Mouse (Mus musculus): ENCODE measurements around the gene Nt5c3b. TPM values are rescaled to one million over a fixed set of nuclear protein-coding genes. Genes with fewer than 3 reads are reported as not detected.

Gene Nt5c3b
- total RNA-seq (2014; rRNA removed) (63.0 and 80.5 TPM in 2 replicates), polyA plus RNA-seq (2015; fragmentation: Nextera tagmentation; extraction: Ambion mirVana) (113 and 118 TPM in 2 replicates)

DNA sequence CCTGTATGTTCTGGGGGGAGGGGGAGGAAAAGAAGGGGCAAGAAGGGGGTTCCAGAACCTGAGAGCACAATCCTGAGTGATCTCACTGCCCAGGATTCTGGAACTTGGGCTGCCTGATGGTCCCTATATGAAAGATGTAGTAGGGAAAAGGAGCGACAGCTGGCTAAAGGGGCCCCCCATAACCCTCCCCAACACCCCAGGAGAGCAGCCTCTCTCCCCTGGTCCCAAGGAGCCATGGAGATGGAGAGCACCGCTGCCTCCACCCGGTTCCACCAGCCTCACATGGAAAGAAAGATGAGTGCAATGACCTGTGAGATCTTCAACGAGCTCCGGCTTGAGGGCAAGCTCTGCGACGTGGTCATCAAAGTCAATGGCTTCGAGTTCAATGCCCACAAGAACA is at the start of gene Nt5c3b, which contains the start of gene Klhl10:
Gene Nt5c3b (minus strand): TSS at position 12 of the 400 bp plus-strand sequence.
Gene Klhl10 (plus strand): TSS at position 121 of the 400 bp plus-strand sequence.
- peak within 1 kb of the TSS; percentile 77 for H3K27ac ChIP-seq (ENCODE audit: low read depth, low read length)
- peak within 1 kb of the TSS; percentile 85 for H3K4me3 ChIP-seq (ENCODE audit: low read depth, low read length)
- peaks cover 7% of the 10 kb centered on the region for H3K4me1 ChIP-seq (ENCODE audit: insufficient read depth)
- ATAC-seq: no peak
- no peaks in the 10 kb centered on the region for H3K27me3 ChIP-seq (ENCODE audit: insufficient read depth, low read length)
- no peaks in the 10 kb centered on the region for H3K9me3 ChIP-seq (ENCODE audit: low read length)
- TF ChIP-seq CTCF (IDR thresholded peaks at IDR 0.05; ENCODE audit: low read depth): no peak
- H3K9ac ChIP-seq: peak within 1 kb of the TSS; percentile 95
- WGBS: 89% methylated on average over 8 of the region's 8 CpGs
- peak within 1 kb of the TSS; percentile 83 for H3K4me2 ChIP-seq (ENCODE audit: low read depth)
- peaks cover 7% of the 10 kb centered on the region; the same call in 1 of the 2 replicates for H3K36me3 ChIP-seq (ENCODE audit: insufficient read depth)
- DNase-seq: no peak

DNA sequence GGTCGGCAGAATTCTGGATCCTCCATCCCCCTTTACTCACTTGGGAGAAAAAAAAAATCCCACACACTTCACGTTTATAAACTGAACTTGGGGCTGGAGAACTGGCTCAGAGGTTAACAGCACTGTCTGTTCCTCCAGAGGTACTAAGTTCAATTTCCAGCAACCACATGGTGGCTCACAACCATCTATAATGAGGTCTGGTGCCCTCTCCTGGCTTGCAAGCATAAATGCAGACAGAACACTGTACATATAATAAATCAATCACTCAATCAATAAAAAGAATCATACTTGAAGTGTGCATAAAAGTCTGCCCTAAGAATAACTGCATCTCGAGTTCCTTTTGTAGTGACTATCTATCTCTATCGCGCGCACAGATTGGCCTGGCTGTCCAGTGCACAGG is 49.3 kb upstream of the Nt5c3b start:
- H3K27ac ChIP-seq (ENCODE audit: low read depth, low read length): no peak overlapping the region
- H3K9me3 ChIP-seq (ENCODE audit: low read length): no peaks in the 10 kb centered on the region
- H3K4me1 ChIP-seq (ENCODE audit: insufficient read depth): no peaks in the 10 kb centered on the region
- H3K4me3 ChIP-seq (ENCODE audit: low read depth, low read length): no peak overlapping the region
- H3K36me3 ChIP-seq (ENCODE audit: insufficient read depth): peaks cover 87% of the 10 kb centered on the region
- H3K4me2 ChIP-seq (ENCODE audit: low read depth): no peak overlapping the region
- TF ChIP-seq CTCF (IDR thresholded peaks at IDR 0.05; ENCODE audit: low read depth): peak; percentile 60
- ATAC-seq: no peak
- DNase-seq: peak; percentile 31
- H3K9ac ChIP-seq: no peak overlapping the region
- H3K27me3 ChIP-seq (ENCODE audit: insufficient read depth, low read length): no peaks in the 10 kb centered on the region
- WGBS: 89% methylated on average over 6 of the region's 6 CpGs

DNA sequence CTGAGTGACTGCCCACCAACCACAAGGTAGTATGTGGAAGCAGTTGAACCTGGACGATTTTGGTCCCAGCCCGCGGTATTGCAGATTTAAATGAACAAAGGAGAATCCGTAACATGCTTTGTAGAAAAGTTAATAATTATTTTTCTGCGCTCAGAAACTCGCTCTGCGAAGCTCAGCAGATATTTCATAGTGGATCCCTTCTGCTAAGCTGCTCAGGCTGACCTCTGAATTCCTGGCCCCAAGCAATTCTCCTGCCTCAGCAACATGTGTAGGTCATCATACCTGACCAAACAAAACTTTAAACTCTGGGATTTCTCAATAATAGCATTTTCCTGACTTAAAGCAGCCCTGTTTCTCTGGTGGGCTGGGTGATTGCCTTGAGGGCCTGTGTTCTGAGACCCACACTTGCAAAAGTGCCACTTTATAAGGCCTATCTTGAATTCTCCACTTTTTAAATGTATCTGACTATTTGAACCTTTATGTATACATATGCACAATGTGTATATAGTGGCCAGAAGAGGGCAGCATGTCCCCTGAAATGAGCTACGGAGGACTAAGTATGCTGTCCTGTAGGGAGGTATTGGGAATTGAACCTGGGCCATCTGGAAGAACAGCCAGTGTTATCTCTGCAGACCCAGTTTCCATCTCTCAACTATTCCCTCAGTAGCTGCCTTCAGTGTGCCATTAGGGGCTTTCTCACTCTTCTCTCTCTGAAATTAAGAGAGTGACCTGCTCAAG is 44.4 kb upstream of the Nt5c3b start:
- peak; percentile 57 for TF ChIP-seq CTCF (IDR thresholded peaks at IDR 0.05; ENCODE audit: low read depth)

GRCm38 (mm10) chr11:100484461-100484860 is 42.9 kb upstream of the Nt5c3b start:
- Histone ChIP-seq H3K9ac (no peak overlapping the region), H3K27me3 (ENCODE audit: insufficient read depth, low read length) (no peaks in the 10 kb centered on the region), H3K4me3 (ENCODE audit: low read depth, low read length) (no peak overlapping the region), H3K4me1 (ENCODE audit: insufficient read depth) (no peaks in the 10 kb centered on the region), H3K9me3 (ENCODE audit: low read length) (no peaks in the 10 kb centered on the region), H3K4me2 (ENCODE audit: low read depth) (no peak overlapping the region), H3K36me3 (ENCODE audit: insufficient read depth) (peaks cover 88% of the 10 kb centered on the region), H3K27ac (ENCODE audit: low read depth, low read length) (no peak overlapping the region)
- ATAC-seq (no peak), DNase-seq (no peak)
- 93% methylated on average over 3 of the region's 3 CpGs for WGBS
- TF ChIP-seq CTCF (IDR thresholded peaks at IDR 0.05; ENCODE audit: low read depth): no peak

More for the DNA sequence above, 44.4 kb upstream of the Nt5c3b start:
- H3K27ac ChIP-seq (ENCODE audit: low read depth, low read length): no peak overlapping the region
- no peak overlapping the region for H3K9ac ChIP-seq
- H3K4me1 ChIP-seq (ENCODE audit: insufficient read depth): no peaks in the 10 kb centered on the region
- no peak overlapping the region for H3K4me3 ChIP-seq (ENCODE audit: low read depth, low read length)
- 85% methylated on average over 8 of the region's 8 CpGs for WGBS
- H3K36me3 ChIP-seq (ENCODE audit: insufficient read depth): peaks cover 89% of the 10 kb centered on the region
- no peaks in the 10 kb centered on the region for H3K27me3 ChIP-seq (ENCODE audit: insufficient read depth, low read length)
- no peaks in the 10 kb centered on the region for H3K9me3 ChIP-seq (ENCODE audit: low read length)
- ATAC-seq: no peak
- DNase-seq: peak; percentile 60
- no peak overlapping the region for H3K4me2 ChIP-seq (ENCODE audit: low read depth)

- Histone ChIP-seq H3K27me3 (ENCODE audit: insufficient read depth, low read length) (no peaks in the 10 kb centered on the region), H3K9ac (no peak overlapping the region), H3K4me3 (ENCODE audit: low read depth, low read length) (no peak overlapping the region), H3K4me2 (ENCODE audit: low read depth) (no peak overlapping the region), H3K27ac (ENCODE audit: low read depth, low read length) (no peak overlapping the region), H3K36me3 (ENCODE audit: insufficient read depth) (peaks cover 82% of the 10 kb centered on the region), H3K9me3 (ENCODE audit: low read length) (no peaks in the 10 kb centered on the region), H3K4me1 (ENCODE audit: insufficient read depth) (no peaks in the 10 kb centered on the region)
- no peak for DNase-seq
- WGBS: 94% methylated on average over 7 of the region's 7 CpGs
- no peak for ATAC-seq
- TF ChIP-seq CTCF (IDR thresholded peaks at IDR 0.05; ENCODE audit: low read depth): no peak
Observed at GRCm38 (mm10) chr11:100479152-100479551, 37.5 kb upstream of the Nt5c3b start.

DNA sequence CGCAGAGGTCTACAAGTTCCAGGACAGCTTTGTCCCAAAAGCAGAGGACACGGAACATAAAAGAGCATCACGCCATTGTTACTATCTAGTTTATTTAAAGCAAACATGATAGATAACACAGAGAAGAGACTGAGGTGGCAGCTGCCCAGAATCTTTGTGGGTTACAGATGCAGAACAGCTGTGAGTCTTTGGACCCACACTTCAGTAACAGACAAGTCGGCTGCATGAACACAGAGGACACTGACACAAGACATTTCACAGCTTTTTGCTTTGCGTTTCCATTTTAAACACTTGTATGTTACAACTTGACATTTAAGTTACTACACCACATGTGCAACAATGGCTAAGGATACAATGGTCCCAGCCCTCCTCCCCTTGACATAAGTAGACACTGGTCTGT is 34.7 kb upstream of the Nt5c3b start:
- WGBS: 93% methylated on average over 5 of the region's 5 CpGs
- H3K4me3 ChIP-seq (ENCODE audit: low read depth, low read length): no peak overlapping the region

DNA sequence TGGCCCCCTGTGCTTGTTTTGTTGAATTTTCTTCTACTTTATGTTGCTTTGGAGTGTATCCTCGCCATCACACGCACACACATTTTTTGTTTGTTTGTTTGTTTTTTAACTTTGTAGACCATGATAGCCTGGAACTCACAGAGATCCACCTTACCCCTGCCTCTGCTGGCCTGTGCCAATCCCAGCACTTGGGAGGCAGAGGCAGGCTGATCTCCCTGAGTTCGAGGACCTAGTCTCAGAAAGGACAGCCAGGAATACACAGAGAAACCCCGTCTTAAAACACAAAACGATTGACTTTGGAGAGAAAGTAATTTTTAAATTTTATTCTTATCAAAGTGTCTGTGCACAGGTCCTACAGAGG is 31.3 kb upstream of the Nt5c3b start:
- peak; percentile 16 for ATAC-seq
- Histone ChIP-seq H3K9me3 (ENCODE audit: low read length) (no peaks in the 10 kb centered on the region), H3K27ac (ENCODE audit: low read depth, low read length) (no peak overlapping the region), H3K4me2 (ENCODE audit: low read depth) (peak overlapping the region; percentile 72; the same call in 1 of the 2 replicates), H3K27me3 (ENCODE audit: insufficient read depth, low read length) (no peaks in the 10 kb centered on the region), H3K4me1 (ENCODE audit: insufficient read depth) (peaks cover 16% of the 10 kb centered on the region), H3K4me3 (ENCODE audit: low read depth, low read length) (peak overlapping the region; percentile 89; the same call in 1 of the 2 replicates), H3K9ac (no peak overlapping the region), H3K36me3 (ENCODE audit: insufficient read depth) (peaks cover 22% of the 10 kb centered on the region)
- no peak for TF ChIP-seq CTCF (IDR thresholded peaks at IDR 0.05; ENCODE audit: low read depth)
- DNase-seq: no peak
- WGBS: 34% methylated on average over 5 of the region's 5 CpGs

More for the DNA sequence above, 34.7 kb upstream of the Nt5c3b start:
- Histone ChIP-seq H3K27ac (ENCODE audit: low read depth, low read length) (no peak overlapping the region), H3K9me3 (ENCODE audit: low read length) (no peaks in the 10 kb centered on the region), H3K27me3 (ENCODE audit: insufficient read depth, low read length) (no peaks in the 10 kb centered on the region), H3K9ac (no peak overlapping the region), H3K4me1 (ENCODE audit: insufficient read depth) (0 out of 2 replicates have a peak, but pooled peaks cover 1% of the 10 kb centered on the region), H3K36me3 (ENCODE audit: insufficient read depth) (peaks cover 54% of the 10 kb centered on the region), H3K4me2 (ENCODE audit: low read depth) (no peak overlapping the region)
- no peak for DNase-seq
- TF ChIP-seq CTCF (IDR thresholded peaks at IDR 0.05; ENCODE audit: low read depth): no peak
- no peak for ATAC-seq
